Mouse (Mus musculus) heart, postnatal 14 days (tissue): ENCODE data around the gene Klhdc3. TPM values are rescaled to one million over a fixed set of nuclear protein-coding genes. Genes with fewer than 3 reads are reported as not detected.
A peak's percentile ranks its signal among the peaks of the same experiment; 100 is the strongest.

ENCODE experiments used
- DNase-seq, 2 experiments: peaks; one replicate each; pipeline ENCODE4 v3.0.0; 2021 to 2022
- intact Hi-C: fragments of 180-260 bp; cut with DNase I; formaldehyde crosslinking; loops from one replicate; pipeline ENCODE4 v1.15.1; 2025
- long read RNA-seq, 2 experiments: library from polyadenylated mRNA; stranded (forward); transcript quantifications; one replicate each; pipeline ENCODE4 v2.0.0; 2021
- total RNA-seq, 2 experiments: library from RNA; stranded (reverse); gene quantifications; 2 replicates each; pipeline ENCODE4 v1.2.3; 2021

The Klhdc3 gene
- total RNA-seq = 100 to 1,000 TPM; 127 TPM
- long read RNA-seq, experiment 1, transcript Klhdc3-201 (12 exons, 2,100 nt) = major isoform, 169 of 219 reads
- long read RNA-seq, experiment 1, transcript Klhdc3-202 (11 exons, 1,954 nt) = minor isoform, 8 of 219 reads
- long read RNA-seq, experiment 1, partial matches to known transcripts = 28 of 219 reads
- long read RNA-seq, experiment 1, other reads (novel, unspliced or antisense) = 14 of 219 reads
- long read RNA-seq, experiment 2, transcript Klhdc3-202 (11 exons, 1,954 nt) = minor isoform, 6 of 180 reads
- long read RNA-seq, experiment 2, transcript Klhdc3-201 (12 exons, 2,100 nt) = major isoform, 138 of 180 reads
- long read RNA-seq, experiment 2, partial matches to known transcripts = 20 of 180 reads
- long read RNA-seq, experiment 2, other reads (novel, unspliced or antisense) = 15 of 180 reads

GRCm38 (mm10) chr17:46680760-46681373, at the start of gene Klhdc3:
Klhdc3 (minus strand) TSS chr17:46680914.
- intact Hi-C loops = loop anchor here (1.0 to 2.0 kb wide), 2 partner anchors 21 to 32 kb away; no protein-coding TSS in a partner anchor
- DNase-seq = peak; percentile 97

GRCm38 (mm10) chr17:46728904-46729318, 48.2 kb upstream of the Klhdc3 start, which contains the start of gene Gnmt:
Gnmt (minus strand) TSS chr17:46729168.
- intact Hi-C loops = no loop called here
- no peak for DNase-seq

- DNase-seq = no peak
- intact Hi-C loops = no loop called here
These were observed 47.8 kb upstream of the Klhdc3 start for GRCm38 (mm10) chr17:46728496-46728895.

GRCm38 (mm10) chr17:46728021-46728420, 47.3 kb upstream of the Klhdc3 start:
- intact Hi-C loops = no loop called here
- DNase-seq = no peak

- intact Hi-C loops = no loop called here
- DNase-seq = no peak
These were observed 46.6 kb upstream of the Klhdc3 start for GRCm38 (mm10) chr17:46727271-46727670.

GRCm38 (mm10) chr17:46725731-46726645, 45.3 kb upstream of the Klhdc3 start:
- DNase-seq = no peak
- intact Hi-C loops = no loop called here

- peak in 1 of 2 experiments; percentile 38 for DNase-seq
- intact Hi-C loops = no loop called here
These were observed 44.6 kb upstream of the Klhdc3 start for GRCm38 (mm10) chr17:46725273-46725672.

- intact Hi-C loops = no loop called here
- DNase-seq = no peak
These were observed 43.9 kb upstream of the Klhdc3 start for GRCm38 (mm10) chr17:46724477-46725084.

- DNase-seq = no peak
- intact Hi-C loops = no loop called here
These were observed 40.4 kb upstream of the Klhdc3 start for GRCm38 (mm10) chr17:46721077-46721476.

- DNase-seq = no peak
- intact Hi-C loops = loop anchor here (2.0 to 5.0 kb wide), 2 partner anchors 63 to 190 kb away; partner anchors contain the start of gene Cul7
These were observed 34.2 kb upstream of the Klhdc3 start for GRCm38 (mm10) chr17:46714756-46715481.

GRCm38 (mm10) chr17:46713849-46714248, 33.1 kb upstream of the Klhdc3 start:
- intact Hi-C loops = loop anchor here (2.0 to 5.0 kb wide), 3 partner anchors 37 to 189 kb away; partner anchors contain the start of gene Cul7

GRCm38 (mm10) chr17:46712442-46712841, 31.7 kb upstream of the Klhdc3 start:
- intact Hi-C loops = loop anchor here (2.0 to 5.0 kb wide), 2 partner anchors 36 to 60 kb away; partner anchors contain the start of gene Cul7
- no peak for DNase-seq

More at GRCm38 (mm10) chr17:46713849-46714248, 33.1 kb upstream of the Klhdc3 start:
- DNase-seq = no peak

- intact Hi-C loops = loop anchor here (2.0 to 5.0 kb wide), 2 partner anchors 35 to 59 kb away; partner anchors contain the start of gene Cul7
- peak; percentile 60 to 69 for DNase-seq
These were observed 31.0 kb upstream of the Klhdc3 start for GRCm38 (mm10) chr17:46711612-46712271.

GRCm38 (mm10) chr17:46710959-46711597, 30.4 kb upstream of the Klhdc3 start, which contains the start of gene Pex6:
Pex6 (plus strand) TSS chr17:46711463.
- intact Hi-C loops = loop anchor here (5.0 kb wide), 1 partner anchor 59 kb away; the partner anchor contains the start of gene Cul7
- peak; percentile 92 to 96 for DNase-seq

- DNase-seq = no peak
- intact Hi-C loops = no loop called here
These were observed 25.8 kb upstream of the Klhdc3 start for GRCm38 (mm10) chr17:46706375-46707089.

GRCm38 (mm10) chr17:46704887-46705835, 24.4 kb upstream of the Klhdc3 start, which contains the start of gene Ppp2r5d:
Ppp2r5d (minus strand) TSS chr17:46705111.
- intact Hi-C loops = no loop called here
- peak; percentile 94 to 97 for DNase-seq
